Mouse (Mus musculus) heart, embryonic 14.5 days (tissue): ENCODE results near the gene E2f8. TPM values are rescaled to one million over a fixed set of nuclear protein-coding genes. Genes with fewer than 3 reads are reported as not detected.

Experiments
- ATAC-seq: fragments of 200-750 bp; cut with Nextera tagmentation; 2 replicates; pipeline ENCODE4 v1.8.0; 2017; ENCODE audit warnings: low read depth, moderate TSS enrichment; ENCODE audit not compliant: insufficient number of reproducible peaks, insufficient read depth, low FRiP score
- H3K27ac ChIP-seq, 2 experiments: fragments of 200-500 bp in 1 of 2; fragments of 300-500 bp in 1 of 2; sonication (generic) in 1 of 2; replicated peaks in 1 of 2; 2 replicates each; pipeline ENCODE4 v1.5.1; 2012 to 2014; ENCODE audit warnings: low read depth in 2 of 2, low read length in 2 of 2, control low read depth in 1 of 2, mild to moderate bottlenecking in 1 of 2, mixed read lengths in 1 of 2; ENCODE audit not compliant: control insufficient read depth in 1 of 2, insufficient read depth in 1 of 2
- H3K27me3 ChIP-seq: fragments of 300-500 bp; sonication (generic); 2 replicates; pipeline ENCODE4 v1.6.1; 2014; ENCODE audit warnings: mild to moderate bottlenecking, low read length, control low read depth; ENCODE audit not compliant: control insufficient read depth, insufficient read depth
- H3K36me3 ChIP-seq: fragments of 300-500 bp; sonication (generic); 2 replicates; pipeline ENCODE4 v1.6.1; 2014; ENCODE audit warnings: mild to moderate bottlenecking, control low read depth, low read length, mixed read lengths; ENCODE audit not compliant: control insufficient read depth, insufficient read depth
- H3K4me1 ChIP-seq, 2 experiments: fragments of 200-500 bp in 1 of 2; fragments of 300-500 bp in 1 of 2; sonication (generic) in 1 of 2; 2 replicates each; pipeline ENCODE4 v1.6.1; 2012 to 2014; ENCODE audit warnings: low read length in 2 of 2, control low read depth in 1 of 2, mixed read lengths in 1 of 2; ENCODE audit not compliant: control insufficient read depth in 2 of 2, insufficient read depth in 2 of 2
- H3K4me2 ChIP-seq: fragments of 300-500 bp; sonication (generic); 2 replicates; pipeline ENCODE4 v1.6.1; 2014; ENCODE audit warnings: mild to moderate bottlenecking, low read length
- H3K4me3 ChIP-seq, 2 experiments: fragments of 200-500 bp in 1 of 2; fragments of 300-500 bp in 1 of 2; sonication (generic) in 1 of 2; 2 replicates each; pipeline ENCODE4 v1.5.1; 2012 to 2014; ENCODE audit warnings: low read length in 2 of 2, mild to moderate bottlenecking in 2 of 2, control low read depth in 1 of 2, low read depth in 1 of 2, moderate library complexity in 1 of 2; ENCODE audit not compliant: control insufficient read depth in 1 of 2, insufficient read depth in 1 of 2
- H3K9ac ChIP-seq: fragments of 300-500 bp; sonication (generic); 2 replicates; pipeline ENCODE4 v1.6.1; 2014; ENCODE audit warnings: mild to moderate bottlenecking, low read length
- H3K9me3 ChIP-seq: fragments of 300-500 bp; sonication (generic); 2 replicates; pipeline ENCODE4 v1.6.1; 2016; ENCODE audit warnings: low read length, control low read depth; ENCODE audit not compliant: control insufficient read depth
- WGBS: fragments of 180-500 bp; shearing (Covaris S2); extraction: QIAGEN DNeasy Blood & Tissue Kit; methylation state at CpG from one replicate; pipeline ENCODE4 v1.1.7; 2014; 5-methylcytosine and 5-hydroxymethylcytosine counted together
- polyA plus RNA-seq: library from polyadenylated mRNA; unstranded; fragments of >200 nt; fragmentation: Nextera tagmentation; extraction: Ambion mirVana; gene quantifications from 2 replicates; pipeline ENCODE4 v1.2.1, GENCODE M21; 2014

The E2f8 gene
- polyA plus RNA-seq, 1 experiment from 2014 or later, result 16.9 TPM

DNA sequence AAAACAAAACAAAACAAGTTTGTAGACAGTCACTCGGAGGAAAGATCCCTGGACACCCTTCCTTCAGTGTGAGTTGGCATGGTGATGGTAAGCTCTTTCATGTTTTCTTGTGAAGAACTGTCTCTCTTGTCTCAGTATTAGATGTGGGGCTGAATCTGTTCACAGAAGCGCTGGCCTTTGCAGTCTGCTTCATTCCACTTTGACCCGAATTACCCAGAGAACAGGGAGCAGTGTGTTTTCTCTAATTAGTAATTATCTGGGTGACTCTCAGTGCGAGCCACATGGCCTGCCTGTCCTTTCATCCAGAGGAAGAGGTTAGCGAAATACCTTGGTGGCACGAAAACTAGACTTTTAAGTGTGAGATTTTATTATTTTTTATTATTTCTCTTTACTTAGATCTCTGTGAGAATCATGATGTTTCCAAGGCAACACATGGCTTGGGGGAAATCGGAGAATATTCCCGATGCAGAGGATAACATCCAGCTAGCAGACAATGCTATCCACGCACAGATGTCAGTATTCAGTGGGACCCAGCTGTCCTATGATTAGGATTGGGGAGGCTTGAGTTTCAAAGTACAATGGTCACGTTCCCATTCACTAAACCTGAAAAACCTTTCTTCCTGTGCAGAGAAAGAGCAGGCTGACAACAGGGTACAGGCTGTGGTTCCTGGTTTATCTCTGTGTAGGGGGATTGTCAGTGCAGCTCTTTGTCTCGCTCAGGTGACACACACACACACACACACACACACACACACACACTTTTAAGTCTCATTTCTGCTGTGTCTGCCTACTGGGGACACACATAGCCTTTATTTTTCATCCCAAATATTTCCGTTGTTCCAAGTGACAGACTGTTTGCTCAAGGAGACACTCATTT, 33.5 kb upstream of the E2f8 start:
- Histone ChIP-seq H3K4me1 (peaks cover 0 to 6% of the 10 kb centered on the region in 2 experiments; a peak in 3 of 4 replicates), H3K4me2 (no peak overlapping the region), H3K4me3 (no peak overlapping the region), H3K9ac (no peak overlapping the region), H3K27ac (no peak overlapping the region), H3K9me3 (no peaks in the 10 kb centered on the region), H3K27me3 (no peaks in the 10 kb centered on the region), H3K36me3 (no peaks in the 10 kb centered on the region)
- ATAC-seq, result no peak
- WGBS, result 74% methylated on average over 12 of the region's 12 CpGs

- no peaks in the 10 kb centered on the region for H3K27me3 ChIP-seq
- H3K9ac ChIP-seq, result no peak overlapping the region
- H3K36me3 ChIP-seq, result no peaks in the 10 kb centered on the region
- H3K27ac ChIP-seq, result no peak overlapping the region
- ATAC-seq, result no peak
- H3K4me2 ChIP-seq, result no peak overlapping the region
- H3K9me3 ChIP-seq, result no peaks in the 10 kb centered on the region
- no peak overlapping the region for H3K4me3 ChIP-seq
- H3K4me1 ChIP-seq, result peaks cover 2 to 4% of the 10 kb centered on the region in 2 experiments; a peak in 3 of 4 replicates
These were observed 29.8 kb upstream of the E2f8 start for GRCm38 (mm10) chr7:48911146-48911545.

DNA sequence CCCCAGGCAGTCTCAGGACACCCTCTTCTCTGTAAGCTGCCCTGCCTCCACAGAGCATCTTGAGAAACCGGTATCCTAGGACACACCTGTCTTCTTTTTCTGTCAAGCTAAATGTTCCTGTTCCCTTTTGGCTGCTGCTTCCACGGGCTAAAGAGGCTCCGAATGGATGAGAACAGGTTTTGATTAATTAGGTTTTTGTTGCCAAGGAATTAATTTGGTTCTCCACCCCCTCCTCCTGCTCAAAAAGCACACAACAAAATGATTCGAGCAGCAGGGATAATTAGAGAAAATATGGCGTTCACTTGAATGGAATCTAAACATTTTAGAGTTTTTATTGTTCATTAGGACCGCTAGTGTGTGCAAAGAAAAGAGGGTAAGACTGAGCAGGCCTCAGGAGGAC, 28.9 kb upstream of the E2f8 start:
- no peaks in the 10 kb centered on the region for H3K9me3 ChIP-seq
- no peak overlapping the region for H3K27ac ChIP-seq
- peaks cover 2 to 4% of the 10 kb centered on the region in 2 experiments; a peak in 3 of 4 replicates for H3K4me1 ChIP-seq
- no peaks in the 10 kb centered on the region for H3K27me3 ChIP-seq
- no peaks in the 10 kb centered on the region for H3K36me3 ChIP-seq
- 84% methylated on average over 6 of the region's 6 CpGs for WGBS
- H3K9ac ChIP-seq, result no peak overlapping the region
- H3K4me3 ChIP-seq, result no peak overlapping the region
- H3K4me2 ChIP-seq, result no peak overlapping the region
- ATAC-seq, result no peak

- 69% methylated on average over 4 of the region's 4 CpGs for WGBS
These were observed 27.9 kb upstream of the E2f8 start for GRCm38 (mm10) chr7:48909342-48909671.

DNA sequence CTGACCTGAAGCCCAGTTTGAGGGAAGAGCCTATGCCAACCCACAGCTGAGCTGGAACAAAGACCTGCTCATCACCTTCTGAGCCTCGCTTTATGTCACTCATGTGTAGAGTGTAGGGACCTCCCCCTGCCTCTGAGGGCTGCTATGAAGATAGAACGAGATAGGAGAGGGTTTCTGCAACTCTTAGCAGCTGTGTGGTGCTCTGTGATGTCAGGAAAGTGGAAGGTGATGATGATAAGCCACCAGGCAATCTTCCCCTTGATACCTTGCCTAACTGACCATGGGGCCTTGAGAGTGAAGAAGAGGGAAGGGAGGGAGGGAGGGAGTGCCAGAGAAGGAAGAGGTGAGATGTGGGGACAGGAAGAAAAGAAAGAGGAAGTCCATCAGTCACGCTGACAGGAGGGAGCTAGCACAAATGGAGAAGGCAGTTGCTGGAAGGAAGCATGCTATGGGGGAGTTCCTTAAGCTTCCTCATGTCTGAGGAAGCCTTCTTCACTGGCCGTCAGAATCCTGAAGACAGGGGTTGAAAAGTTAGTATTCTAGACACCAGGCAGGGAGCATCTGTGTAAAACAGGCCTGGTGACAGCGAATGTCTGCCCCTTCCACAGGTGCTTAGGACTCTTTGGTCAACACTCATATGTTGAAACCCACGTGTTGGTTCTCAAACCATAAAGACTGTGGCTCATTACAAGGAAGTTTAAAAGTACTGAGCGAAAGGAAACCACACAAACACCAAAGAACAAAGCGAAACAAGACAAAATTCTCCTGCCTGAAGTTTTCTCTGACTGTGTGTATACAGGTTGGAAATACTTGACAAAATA, 27.3 kb upstream of the E2f8 start, which contains the start of gene Nav2:
Gene Nav2, plus strand, starts transcription at position 196 of the 821 bp plus-strand sequence.
- no peaks in the 10 kb centered on the region for H3K9me3 ChIP-seq
- no peaks in the 10 kb centered on the region for H3K27me3 ChIP-seq
- H3K4me2 ChIP-seq, result no peak within 1 kb of the TSS
- WGBS, result 55% methylated on average over 8 of the region's 8 CpGs
- no peak within 1 kb of the TSS for H3K4me3 ChIP-seq
- H3K4me1 ChIP-seq, result peaks cover 2 to 7% of the 10 kb centered on the region in 2 experiments; a peak in 3 of 4 replicates
- H3K9ac ChIP-seq, result no peak within 1 kb of the TSS
- ATAC-seq, result no peak
- no peaks in the 10 kb centered on the region for H3K36me3 ChIP-seq
- 0 out of 4 replicates have a peak within 1 kb of the TSS, but pooled peaks of 1 of the 2 experiments have one; percentile 8 for H3K27ac ChIP-seq

More at GRCm38 (mm10) chr7:48909342-48909671, 27.9 kb upstream of the E2f8 start:
- H3K4me1 ChIP-seq, result peaks cover 2 to 4% of the 10 kb centered on the region in 2 experiments; a peak in 3 of 4 replicates
- H3K27ac ChIP-seq, result no peak overlapping the region
- no peaks in the 10 kb centered on the region for H3K9me3 ChIP-seq
- H3K4me2 ChIP-seq, result no peak overlapping the region
- no peak overlapping the region for H3K4me3 ChIP-seq
- H3K36me3 ChIP-seq, result no peaks in the 10 kb centered on the region
- no peaks in the 10 kb centered on the region for H3K27me3 ChIP-seq
- ATAC-seq, result no peak
- H3K9ac ChIP-seq, result no peak overlapping the region

GRCm38 (mm10) chr7:48902454-48902853, 21.1 kb upstream of the E2f8 start:
- Histone ChIP-seq H3K4me1 (peaks cover 19 to 38% of the 10 kb centered on the region in 2 experiments), H3K4me2 (no peak overlapping the region), H3K27ac (no peak overlapping the region), H3K9ac (no peak overlapping the region), H3K4me3 (no peak overlapping the region), H3K27me3 (no peaks in the 10 kb centered on the region), H3K36me3 (no peaks in the 10 kb centered on the region), H3K9me3 (no peaks in the 10 kb centered on the region)
- ATAC-seq, result no peak
- WGBS, result 28% methylated on average over 2 of the region's 2 CpGs

- WGBS, result 70% methylated on average over 8 of the region's 8 CpGs
- H3K27ac ChIP-seq, result no peak overlapping the region
These were observed 19.2 kb upstream of the E2f8 start for GRCm38 (mm10) chr7:48900408-48901167.

More at GRCm38 (mm10) chr7:48900408-48901167, 19.2 kb upstream of the E2f8 start:
- Histone ChIP-seq H3K4me2 (no peak overlapping the region), H3K9me3 (no peaks in the 10 kb centered on the region), H3K4me1 (peaks cover 32 to 56% of the 10 kb centered on the region in 2 experiments), H3K36me3 (no peaks in the 10 kb centered on the region), H3K27me3 (no peaks in the 10 kb centered on the region), H3K9ac (no peak overlapping the region; the same call in 1 of the 2 replicates), H3K4me3 (no peak overlapping the region)
- no peak for ATAC-seq
